Mouse (Mus musculus) thymus, postnatal 36 days (tissue): ENCODE data around the gene Cers2.

Experiments used
- DNase-seq, 2 experiments: peaks; one replicate each; pipeline ENCODE4 v3.0.0; 2022; ENCODE audit warnings: mixed read lengths in 2 of 2

Gene Cers2

GRCm38 (mm10) chr3:95314486-95315093 is at the start of gene Cers2:
Gene Cers2, plus strand, starts transcription at chr3:95314791.
- DNase-seq: no peak

DNA sequence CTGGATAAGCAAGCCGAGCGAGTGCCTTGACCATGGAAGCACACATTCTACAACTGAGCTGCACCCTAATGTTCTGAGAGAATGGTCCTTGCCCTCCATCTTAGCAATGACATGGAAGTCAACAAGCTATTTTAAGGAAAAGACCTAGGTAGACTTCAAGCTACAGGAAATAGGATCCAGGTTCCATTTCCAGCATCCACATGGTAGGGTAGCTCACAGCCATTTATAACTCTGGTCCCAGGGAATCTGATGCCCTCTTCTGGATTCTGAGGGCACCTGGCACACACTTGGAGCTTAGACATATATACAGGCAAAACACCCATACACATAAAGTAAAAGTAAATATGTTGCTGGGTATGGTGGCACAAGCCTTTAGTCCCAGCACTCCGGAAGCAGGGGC is 48.5 kb upstream of the Cers2 start:
- no peak for DNase-seq

DNA sequence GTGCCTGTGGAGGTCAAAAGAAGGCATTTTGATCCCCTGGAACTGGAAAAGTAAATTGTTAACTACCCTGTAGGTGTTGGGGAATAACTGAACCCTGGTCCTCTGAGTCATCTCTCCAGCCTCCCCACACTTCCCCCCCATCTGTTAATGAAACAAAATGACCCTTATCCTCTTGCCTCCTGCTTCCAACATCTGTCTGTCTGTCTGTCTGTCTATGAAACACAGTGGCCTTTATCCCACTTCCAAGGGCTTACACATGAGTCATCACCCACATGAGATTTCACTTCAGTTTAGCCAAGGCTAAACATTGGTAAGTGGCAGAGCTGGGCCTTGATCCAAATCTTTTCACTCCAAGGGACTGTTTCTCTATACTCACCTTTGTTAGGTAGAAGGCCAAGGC is 46.7 kb upstream of the Cers2 start:
- DNase-seq: no peak

DNA sequence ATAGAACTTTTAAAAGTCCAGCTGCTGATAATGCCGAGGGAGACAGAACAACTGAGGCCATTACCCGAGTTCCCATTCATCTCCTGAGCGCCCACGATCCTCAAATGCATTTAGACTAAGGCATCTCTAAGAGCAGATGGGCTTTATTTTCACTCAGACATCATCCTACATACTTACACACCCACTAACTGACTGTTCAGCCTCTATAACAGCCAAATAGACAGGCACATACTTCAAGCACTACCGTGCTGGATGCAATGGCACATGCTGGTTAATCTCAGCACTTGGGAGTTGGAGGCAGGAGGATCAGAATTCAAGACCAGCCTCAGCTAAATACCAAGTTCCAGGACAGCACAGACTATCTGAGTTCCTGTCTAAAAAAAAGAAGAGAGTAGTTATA is 44.8 kb upstream of the Cers2 start:
- no peak for DNase-seq

GRCm38 (mm10) chr3:95270766-95271364 is 43.7 kb upstream of the Cers2 start:
- DNase-seq: no peak

DNA sequence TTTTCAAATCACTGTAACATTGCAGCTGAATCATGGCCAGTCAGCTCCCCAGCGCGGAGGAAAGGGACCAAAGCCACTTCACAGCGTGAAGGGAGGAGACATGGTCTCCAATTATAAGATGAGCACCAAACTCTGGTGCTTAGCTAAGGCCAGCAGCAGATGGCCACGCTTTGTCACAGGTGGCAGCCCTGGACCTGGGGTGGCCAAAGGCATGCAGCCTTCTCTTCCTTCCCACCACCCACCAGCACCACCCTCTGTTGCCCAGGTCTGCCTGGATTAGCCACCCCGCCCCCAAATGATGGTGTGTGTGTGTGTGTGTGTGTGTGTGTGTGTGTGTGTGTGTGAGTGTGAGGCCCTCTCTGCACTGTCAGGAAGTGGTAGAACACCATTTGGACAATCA is 41.1 kb upstream of the Cers2 start:
- no peak for DNase-seq

- DNase-seq: no peak
These were observed 40.1 kb upstream of the Cers2 start for GRCm38 (mm10) chr3:95274453-95274852.

GRCm38 (mm10) chr3:95275161-95275560 is 39.4 kb upstream of the Cers2 start:
- DNase-seq: no peak

DNA sequence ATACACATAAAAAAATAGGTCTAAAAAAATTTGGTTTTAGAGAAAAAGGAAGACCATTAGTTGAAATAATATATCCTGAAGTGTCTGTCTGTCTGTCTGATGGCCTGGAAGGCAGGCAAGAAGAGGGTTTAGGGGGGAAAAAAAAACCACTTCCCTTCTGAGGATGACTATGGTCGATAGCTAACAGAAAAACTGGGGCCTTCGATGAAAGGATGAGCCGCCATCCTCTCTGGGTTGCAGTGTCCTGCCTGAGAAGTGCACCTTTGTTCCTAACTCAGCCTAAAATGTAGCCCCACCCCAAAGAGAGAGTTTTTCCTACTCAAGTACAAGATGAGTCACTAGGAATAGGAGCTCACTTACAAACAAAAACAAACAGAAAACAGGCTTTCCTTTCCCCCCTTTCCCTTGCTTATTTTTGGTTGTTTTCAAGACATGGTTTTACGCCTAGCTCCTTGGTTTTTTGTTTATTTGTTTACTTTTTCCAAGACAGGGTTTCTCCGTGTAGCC is 38.1 kb upstream of the Cers2 start:
- no peak for DNase-seq

DNA sequence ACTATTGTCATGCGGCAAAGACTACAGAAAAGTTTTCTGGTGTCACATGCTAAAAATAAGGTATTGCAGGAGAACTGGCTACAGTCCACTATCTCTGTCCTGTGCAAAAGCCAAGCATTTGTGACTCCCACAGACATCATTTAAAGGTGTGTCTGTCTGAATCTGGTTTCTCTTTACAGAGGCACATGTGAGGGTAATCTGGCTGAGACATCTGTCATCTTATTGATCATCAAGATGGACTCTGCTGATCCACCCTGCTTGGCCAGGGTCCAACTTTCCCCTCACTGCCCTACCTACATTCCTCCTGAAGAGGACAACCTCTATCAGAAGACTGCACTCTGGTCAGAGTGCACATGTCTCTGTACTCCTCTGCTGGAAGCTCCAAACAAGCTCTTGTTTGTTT is 37.4 kb upstream of the Cers2 start:
- no peak for DNase-seq

DNA sequence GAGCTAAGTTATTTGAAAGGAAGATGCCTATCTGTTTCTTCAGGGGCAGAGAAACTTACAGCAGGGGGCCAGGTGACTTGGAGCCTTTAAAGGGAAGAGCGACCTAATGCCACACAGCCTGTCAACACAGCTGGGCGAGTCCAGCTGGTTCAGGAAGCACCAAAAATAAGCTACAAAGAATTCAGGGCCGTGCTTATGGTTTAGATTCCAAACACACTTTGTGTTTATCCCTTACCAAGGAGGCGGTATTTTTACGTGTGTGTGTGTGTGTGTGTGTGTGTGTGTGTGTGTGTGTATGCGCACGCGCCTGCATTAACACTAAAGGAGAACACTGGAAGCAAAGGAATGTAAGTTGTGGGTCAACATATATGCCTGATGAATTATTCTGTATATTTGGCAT is 33.8 kb upstream of the Cers2 start:
- peak; percentile 12 to 28 for DNase-seq

DNA sequence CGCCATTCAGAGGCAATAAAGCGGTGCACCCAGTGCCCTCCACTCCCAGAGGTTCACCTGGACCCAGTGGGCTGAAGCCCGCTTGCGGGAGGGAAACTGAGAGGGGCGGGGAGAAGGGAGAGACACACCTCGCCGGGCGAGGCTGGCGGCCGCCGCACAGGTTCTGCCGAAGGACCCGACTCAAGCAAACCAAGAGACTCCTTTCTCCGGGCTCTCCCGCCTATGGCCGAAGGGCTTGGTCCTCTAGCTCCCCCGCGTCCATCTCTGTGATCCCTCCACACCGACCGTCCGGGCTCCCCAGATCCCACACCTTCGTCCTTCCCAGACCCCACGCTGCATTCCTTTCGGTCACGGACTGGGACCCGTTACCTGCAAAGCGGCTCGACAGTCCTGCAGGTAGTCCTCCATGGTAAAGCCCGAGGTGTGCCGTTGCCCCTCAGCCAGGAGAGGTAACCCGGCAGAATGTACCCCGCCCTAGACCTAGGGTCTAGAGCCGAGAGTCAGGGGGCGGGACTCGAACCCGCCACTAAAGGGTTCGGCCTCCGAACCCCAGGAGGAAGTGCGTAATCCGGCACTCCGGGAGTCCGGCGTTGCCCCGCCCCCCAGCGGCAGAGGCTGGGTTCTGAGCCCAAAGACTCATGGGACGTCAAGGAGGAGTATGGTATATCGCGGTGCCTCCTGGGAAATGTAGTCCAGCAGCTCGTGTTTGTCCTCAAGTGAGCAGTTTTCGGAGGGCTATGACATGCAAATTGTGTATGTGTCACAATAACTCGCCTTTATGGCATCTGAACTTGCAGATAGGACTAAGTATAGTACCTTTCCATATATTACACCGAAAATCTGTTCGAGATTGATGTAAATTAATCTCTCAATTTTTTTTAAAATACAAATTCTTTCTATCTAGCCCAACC is 33.1 kb upstream of the Cers2 start, which contains the start of the genes Mindy1 and Prune1:
Gene Mindy1, plus strand, starts transcription at position 130 of the 911 bp plus-strand sequence.
Gene Prune1, minus strand, starts transcription at position 861 of the 911 bp plus-strand sequence.
- peak; percentile 98 to 99 for DNase-seq

GRCm38 (mm10) chr3:95282381-95282864 is 32.2 kb upstream of the Cers2 start:
- DNase-seq: peak; percentile 55 to 56

GRCm38 (mm10) chr3:95282865-95283588 is 31.6 kb upstream of the Cers2 start:
- DNase-seq: peak; percentile 60 to 70

DNA sequence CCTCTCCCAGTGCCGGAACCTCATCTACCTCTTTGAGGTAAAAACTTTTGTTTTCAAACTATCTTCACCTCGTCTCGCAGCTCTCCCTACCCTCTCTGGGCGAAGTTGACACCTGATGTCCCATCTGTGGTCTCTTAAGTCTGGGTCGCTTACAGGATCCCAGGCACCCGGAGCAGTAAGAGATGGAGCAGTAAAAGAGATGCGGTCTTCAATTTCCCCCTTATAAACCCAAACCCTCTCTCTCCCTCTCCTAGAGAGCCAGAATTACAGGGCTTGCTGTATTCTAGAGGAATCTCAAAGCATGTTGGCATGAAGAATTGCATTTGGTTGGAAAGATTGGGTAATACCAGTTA is 31.0 kb upstream of the Cers2 start:
- no peak for DNase-seq

DNA sequence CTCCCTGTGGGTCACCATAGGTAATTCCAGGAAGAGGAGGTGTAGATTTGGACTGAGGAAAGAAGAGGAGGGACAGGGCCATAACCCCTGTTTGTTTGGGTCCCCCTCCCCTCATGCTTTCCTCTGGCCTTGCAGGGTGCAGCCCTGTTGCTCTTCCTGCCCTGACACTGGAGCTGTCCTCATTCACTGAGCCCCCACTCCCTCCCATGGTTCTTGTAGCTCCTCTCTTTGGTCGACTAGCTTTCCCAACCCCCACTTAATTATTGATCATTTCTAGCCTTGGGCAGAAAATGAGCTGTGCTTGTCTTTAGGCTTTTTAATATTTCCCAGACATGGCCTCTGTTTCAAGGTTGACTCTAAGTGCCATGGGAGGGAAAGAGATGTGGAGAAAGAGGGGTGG is 30.5 kb upstream of the Cers2 start:
- DNase-seq: peak in 1 of 2 experiments; percentile 11

DNA sequence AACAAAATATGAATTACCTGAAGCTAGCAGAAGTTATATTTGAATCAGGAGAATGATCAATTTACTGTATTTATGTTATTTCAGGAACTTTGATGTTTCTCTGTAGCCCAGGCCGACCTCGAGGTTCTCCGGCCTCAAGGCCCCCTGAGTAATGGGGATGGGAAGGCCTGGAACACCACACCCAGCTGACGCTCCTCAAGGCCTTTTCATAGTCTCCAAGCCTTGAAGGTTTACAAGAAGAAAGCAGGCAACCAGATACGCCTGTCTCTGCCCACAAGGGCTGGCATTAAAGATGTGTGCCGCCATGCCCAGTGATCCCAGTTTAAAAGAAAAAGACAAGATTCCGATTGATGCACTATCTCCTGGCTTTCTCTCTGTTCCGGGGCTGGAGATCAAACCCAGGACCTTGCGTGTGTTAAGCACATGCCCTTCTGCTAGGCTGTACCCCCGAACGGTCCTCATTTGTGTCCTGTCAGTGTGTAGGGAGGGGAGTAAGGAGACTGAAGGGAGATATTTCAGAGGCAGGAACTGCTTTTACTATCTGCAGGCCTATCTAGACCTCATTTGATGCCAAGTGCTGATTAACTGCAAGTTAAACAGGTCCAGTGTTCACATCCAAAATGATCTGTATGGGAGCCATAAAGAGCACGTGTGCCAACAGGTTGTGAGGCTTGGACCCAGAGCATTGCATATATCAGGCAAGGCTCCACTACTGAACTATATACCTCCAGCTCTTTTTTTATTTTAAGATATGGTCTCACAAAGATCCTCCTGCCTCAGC is 29.9 kb upstream of the Cers2 start:
- DNase-seq: no peak

- no peak for DNase-seq
These were observed 29.2 kb upstream of the Cers2 start for GRCm38 (mm10) chr3:95285390-95285789.

- DNase-seq: no peak
These were observed 28.6 kb upstream of the Cers2 start for GRCm38 (mm10) chr3:95286011-95286410.

- DNase-seq: no peak
These were observed 28.1 kb upstream of the Cers2 start for GRCm38 (mm10) chr3:95286510-95286909.

DNA sequence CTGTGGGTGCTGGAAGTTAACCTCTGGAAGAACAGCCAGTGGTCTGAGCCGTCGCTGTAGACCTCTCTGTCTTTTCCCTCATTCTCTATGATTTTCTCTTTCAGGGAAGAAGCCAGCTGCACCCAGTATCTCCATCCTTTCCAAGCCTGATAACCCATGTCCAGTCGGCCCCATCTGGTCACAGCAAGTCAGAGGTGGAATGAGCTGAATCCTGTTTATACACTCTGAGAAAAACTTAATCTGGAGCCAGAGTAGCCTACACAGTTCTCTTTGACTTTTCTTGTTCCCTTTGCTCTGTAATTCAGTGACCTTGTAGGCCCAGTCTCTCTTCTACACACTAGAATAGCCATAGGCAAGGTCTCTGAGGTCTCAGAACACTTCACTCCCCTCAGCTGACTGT is 27.1 kb upstream of the Cers2 start:
- no peak for DNase-seq

DNA sequence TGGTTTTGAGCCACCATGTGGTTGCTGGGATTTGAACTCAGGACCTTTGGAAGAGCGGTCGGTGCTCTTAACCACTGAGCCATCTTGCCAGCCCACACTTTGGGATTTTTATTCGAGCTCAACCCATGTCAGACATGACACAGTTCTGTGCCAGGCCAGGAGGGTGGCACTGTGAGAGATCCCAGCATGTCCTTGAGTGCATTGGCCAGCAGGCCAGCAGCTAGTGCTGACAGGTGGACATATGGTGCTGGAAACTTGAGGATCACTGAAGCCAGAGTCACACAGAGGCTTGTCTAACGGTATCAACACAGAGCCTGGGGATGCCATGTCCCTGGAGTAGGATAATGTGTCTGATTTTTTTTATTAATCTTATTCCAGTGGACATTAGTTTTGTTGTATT is 25.2 kb upstream of the Cers2 start:
- DNase-seq: no peak
